Mouse (Mus musculus): Measurements from ENCODE around the gene Irf8. TPM values are rescaled to one million over a fixed set of nuclear protein-coding genes. Genes with fewer than 3 reads are reported as not detected.

The Irf8 gene
- polyA plus RNA-seq (2015; fragmentation: Nextera tagmentation; extraction: Ambion mirVana): 3.9 TPM in 2 replicates

DNA sequence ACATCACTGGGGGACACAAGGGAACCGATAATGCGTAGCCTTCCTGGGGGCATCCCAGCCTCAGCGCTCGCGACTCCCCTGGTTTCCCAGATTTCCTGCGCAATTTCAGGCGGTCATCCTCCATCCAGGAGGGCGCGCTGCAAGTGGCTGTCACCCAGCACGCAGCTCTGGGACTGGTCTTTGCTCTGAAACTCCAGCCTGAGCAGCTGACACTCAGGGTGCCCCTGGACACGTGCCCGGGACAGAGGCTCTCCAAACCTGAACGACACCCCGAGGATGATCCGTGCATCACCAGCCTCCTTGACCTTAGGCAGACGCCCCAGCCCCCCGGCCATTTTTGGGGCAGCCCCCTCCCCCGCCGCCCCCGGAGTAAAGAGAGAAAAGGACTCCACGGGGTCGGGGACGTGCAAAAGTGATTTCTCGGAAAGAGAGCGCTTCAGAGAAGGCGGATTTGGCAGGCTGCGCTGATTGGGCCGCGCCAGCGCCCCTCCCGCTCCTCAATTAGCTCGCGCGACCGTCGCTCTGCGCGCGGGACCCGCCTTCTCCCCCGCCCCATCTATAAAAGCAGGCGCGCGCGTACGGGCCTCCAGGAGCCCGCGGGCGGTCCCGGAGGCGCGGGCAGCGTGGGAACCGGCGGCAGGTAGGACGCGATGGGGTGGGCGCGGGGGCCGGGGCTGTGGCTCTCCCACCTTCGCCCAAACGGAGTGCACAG lies at the start of gene Irf8:
Irf8 (plus strand) TSS at position 589 of the 712 bp plus-strand sequence.
- no peaks in the 10 kb centered on the region for H3K36me3 ChIP-seq (ENCODE audit: control insufficient read depth, insufficient read depth, low read length)
- no peak within 1 kb of the TSS for H3K27ac ChIP-seq (ENCODE audit: low read length)
- H3K9ac ChIP-seq (ENCODE audit: low read depth, low read length): peak within 1 kb of the TSS; percentile 60
- peaks cover 22% of the 10 kb centered on the region for H3K27me3 ChIP-seq (ENCODE audit: control insufficient read depth, insufficient read depth, low read depth, low read length)
- peak within 1 kb of the TSS; percentile 48 for H3K4me3 ChIP-seq (ENCODE audit: low read depth, low read length)
- 1% methylated on average over 56 of the region's 62 CpGs for WGBS
- H3K9me3 ChIP-seq (replicated peaks; ENCODE audit: control insufficient read depth, low read length, poor library complexity, severe bottlenecking): no peaks in the 10 kb centered on the region
- peak; percentile 91 for ATAC-seq
- peak within 1 kb of the TSS; percentile 98 for H3K4me2 ChIP-seq (ENCODE audit: low read length)
- peaks cover 9% of the 10 kb centered on the region for H3K4me1 ChIP-seq (ENCODE audit: control insufficient read depth, insufficient read depth, low read length)

DNA sequence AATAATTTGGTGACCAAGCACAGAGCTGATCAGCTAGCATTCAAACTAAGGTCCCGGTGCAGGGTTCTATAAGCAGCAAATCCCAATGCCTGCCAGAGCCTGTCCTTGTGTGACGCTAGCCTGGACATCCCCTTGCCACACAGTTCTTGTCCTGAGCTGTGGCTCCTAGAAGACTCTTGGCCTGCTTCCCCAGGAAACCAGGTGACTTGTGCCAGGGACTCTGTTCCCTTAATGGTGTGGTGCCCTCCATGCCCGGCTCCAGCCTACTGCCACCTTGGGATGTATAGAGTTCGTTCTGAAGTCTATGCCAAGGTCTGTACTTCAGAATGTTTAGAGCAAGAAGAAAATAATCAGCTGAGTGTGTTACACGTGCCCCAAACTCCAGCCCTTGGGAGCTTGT lies 49.6 kb upstream of the Irf8 start:
- no peak for ATAC-seq
- no peak overlapping the region for H3K4me2 ChIP-seq (ENCODE audit: low read length)
- H3K27me3 ChIP-seq (ENCODE audit: control insufficient read depth, insufficient read depth, low read depth, low read length): no peaks in the 10 kb centered on the region
- H3K27ac ChIP-seq (ENCODE audit: low read length): no peak overlapping the region
- H3K4me3 ChIP-seq (ENCODE audit: low read depth, low read length): no peak overlapping the region
- H3K9ac ChIP-seq (ENCODE audit: low read depth, low read length): no peak overlapping the region
- H3K4me1 ChIP-seq (ENCODE audit: control insufficient read depth, insufficient read depth, low read length): no peaks in the 10 kb centered on the region
- WGBS: 83% methylated on average over 5 of the region's 5 CpGs
- no peaks in the 10 kb centered on the region for H3K9me3 ChIP-seq (replicated peaks; ENCODE audit: control insufficient read depth, low read length, poor library complexity, severe bottlenecking)
- H3K36me3 ChIP-seq (ENCODE audit: control insufficient read depth, insufficient read depth, low read length): no peaks in the 10 kb centered on the region

GRCm38 (mm10) chr8:120687786-120688185 lies 48.4 kb upstream of the Irf8 start:
- Histone ChIP-seq H3K4me2 (ENCODE audit: low read length) (no peak overlapping the region), H3K27ac (ENCODE audit: low read length) (no peak overlapping the region), H3K4me3 (ENCODE audit: low read depth, low read length) (no peak overlapping the region), H3K4me1 (ENCODE audit: control insufficient read depth, insufficient read depth, low read length) (no peaks in the 10 kb centered on the region), H3K9me3 (replicated peaks; ENCODE audit: control insufficient read depth, low read length, poor library complexity, severe bottlenecking) (no peaks in the 10 kb centered on the region), H3K27me3 (ENCODE audit: control insufficient read depth, insufficient read depth, low read depth, low read length) (no peaks in the 10 kb centered on the region), H3K9ac (ENCODE audit: low read depth, low read length) (no peak overlapping the region), H3K36me3 (ENCODE audit: control insufficient read depth, insufficient read depth, low read length) (no peaks in the 10 kb centered on the region)
- WGBS: 79% methylated on average over 8 of the region's 8 CpGs
- ATAC-seq: no peak

- H3K9ac ChIP-seq (ENCODE audit: low read depth, low read length): no peak overlapping the region
- ATAC-seq: no peak
- no peaks in the 10 kb centered on the region for H3K9me3 ChIP-seq (replicated peaks; ENCODE audit: control insufficient read depth, low read length, poor library complexity, severe bottlenecking)
- H3K4me3 ChIP-seq (ENCODE audit: low read depth, low read length): no peak overlapping the region
- no peak overlapping the region for H3K4me2 ChIP-seq (ENCODE audit: low read length)
- 86% methylated on average over 7 of the region's 7 CpGs for WGBS
- H3K27ac ChIP-seq (ENCODE audit: low read length): no peak overlapping the region
- H3K4me1 ChIP-seq (ENCODE audit: control insufficient read depth, insufficient read depth, low read length): no peaks in the 10 kb centered on the region
- H3K27me3 ChIP-seq (ENCODE audit: control insufficient read depth, insufficient read depth, low read depth, low read length): no peaks in the 10 kb centered on the region
- H3K36me3 ChIP-seq (ENCODE audit: control insufficient read depth, insufficient read depth, low read length): no peaks in the 10 kb centered on the region
Observed at GRCm38 (mm10) chr8:120688511-120688910, 47.6 kb upstream of the Irf8 start.

GRCm38 (mm10) chr8:120692934-120693333 lies 43.2 kb upstream of the Irf8 start:
- H3K36me3 ChIP-seq (ENCODE audit: control insufficient read depth, insufficient read depth, low read length): no peaks in the 10 kb centered on the region
- WGBS: 81% methylated on average over 4 of the region's 4 CpGs
- H3K4me3 ChIP-seq (ENCODE audit: low read depth, low read length): no peak overlapping the region
- no peak overlapping the region for H3K9ac ChIP-seq (ENCODE audit: low read depth, low read length)
- no peaks in the 10 kb centered on the region for H3K9me3 ChIP-seq (replicated peaks; ENCODE audit: control insufficient read depth, low read length, poor library complexity, severe bottlenecking)
- H3K27ac ChIP-seq (ENCODE audit: low read length): no peak overlapping the region
- no peaks in the 10 kb centered on the region for H3K4me1 ChIP-seq (ENCODE audit: control insufficient read depth, insufficient read depth, low read length)
- H3K4me2 ChIP-seq (ENCODE audit: low read length): no peak overlapping the region
- no peaks in the 10 kb centered on the region for H3K27me3 ChIP-seq (ENCODE audit: control insufficient read depth, insufficient read depth, low read depth, low read length)
- ATAC-seq: no peak

DNA sequence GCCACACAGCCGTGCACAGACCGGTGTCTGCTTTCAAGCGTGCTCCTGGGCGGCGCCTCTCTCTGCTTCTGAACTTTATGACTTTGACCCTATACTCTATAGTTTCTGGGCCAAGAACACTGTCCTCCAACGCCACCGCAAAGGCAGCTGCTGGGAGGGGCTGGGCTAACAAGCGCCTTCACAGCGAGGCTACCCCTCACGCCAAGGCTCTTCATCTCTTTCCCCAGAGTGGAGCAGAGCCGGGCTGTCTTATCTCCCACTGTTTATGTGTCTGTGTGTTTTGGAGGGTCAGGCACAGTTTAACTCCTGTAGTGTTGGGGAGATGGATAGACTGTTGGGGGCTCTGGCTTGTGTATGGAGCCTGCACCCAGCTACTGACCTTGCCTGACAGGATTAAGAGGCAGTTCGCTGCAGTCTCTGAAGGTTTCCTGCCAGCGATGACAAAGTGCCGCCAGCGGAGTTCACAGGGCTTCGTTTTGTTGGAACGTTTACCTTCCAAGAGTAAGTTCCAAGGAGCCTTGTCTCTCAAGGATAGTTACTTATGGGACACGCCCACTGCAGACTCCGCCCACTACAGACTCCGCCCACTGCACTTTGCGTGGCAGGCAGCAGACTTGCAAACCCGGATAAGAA lies 42.2 kb upstream of the Irf8 start:
- Histone ChIP-seq H3K4me2 (ENCODE audit: low read length) (no peak overlapping the region), H3K36me3 (ENCODE audit: control insufficient read depth, insufficient read depth, low read length) (no peaks in the 10 kb centered on the region)
- 55% methylated on average over 22 of the region's 22 CpGs for WGBS

DNA sequence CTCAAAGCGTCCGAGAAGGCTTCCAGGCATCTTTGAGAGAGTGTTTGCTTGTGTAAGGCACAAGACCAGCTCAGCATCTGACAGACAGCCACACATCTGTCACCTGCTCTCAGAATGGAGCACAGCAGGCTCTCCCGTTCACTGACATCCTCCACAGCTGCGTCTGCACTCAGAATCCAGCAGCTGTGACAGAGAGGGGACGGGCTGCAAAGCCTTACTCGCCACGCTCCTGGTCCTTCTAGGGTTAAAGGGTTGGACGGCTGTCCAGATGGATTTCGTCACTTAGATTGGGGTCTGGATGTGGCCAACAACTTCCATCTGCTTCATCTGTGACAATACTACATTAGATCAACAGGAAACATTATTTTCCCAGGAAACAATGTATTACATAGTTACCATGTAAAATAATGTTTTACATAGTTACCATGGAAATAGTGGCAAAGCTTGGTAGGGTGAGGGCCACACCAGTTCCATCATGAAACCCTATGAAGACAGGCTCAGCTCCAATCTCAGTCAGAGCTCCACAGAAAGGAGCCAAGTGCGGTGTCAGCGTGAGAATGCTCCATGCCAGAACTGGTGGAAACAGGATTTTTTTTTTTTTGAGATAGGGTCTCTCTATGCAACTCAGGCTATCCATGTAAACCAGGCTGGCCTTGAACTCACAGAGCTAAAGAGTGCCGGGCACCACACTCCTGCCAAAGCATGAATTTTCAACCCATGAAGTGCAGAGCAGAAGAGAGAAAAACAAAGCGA lies 39.6 kb upstream of the Irf8 start:
- 52% methylated on average over 13 of the region's 13 CpGs for WGBS
- Histone ChIP-seq H3K36me3 (ENCODE audit: control insufficient read depth, insufficient read depth, low read length) (no peaks in the 10 kb centered on the region), H3K4me1 (ENCODE audit: control insufficient read depth, insufficient read depth, low read length) (no peaks in the 10 kb centered on the region), H3K9ac (ENCODE audit: low read depth, low read length) (no peak overlapping the region), H3K4me2 (ENCODE audit: low read length) (no peak overlapping the region), H3K4me3 (ENCODE audit: low read depth, low read length) (no peak overlapping the region), H3K27ac (ENCODE audit: low read length) (no peak overlapping the region), H3K9me3 (replicated peaks; ENCODE audit: control insufficient read depth, low read length, poor library complexity, severe bottlenecking) (no peaks in the 10 kb centered on the region), H3K27me3 (ENCODE audit: control insufficient read depth, insufficient read depth, low read depth, low read length) (no peaks in the 10 kb centered on the region; the same call in 1 of the 2 replicates)
- no peak for ATAC-seq

More for the DNA sequence above, 42.2 kb upstream of the Irf8 start:
- Histone ChIP-seq H3K4me3 (ENCODE audit: low read depth, low read length) (no peak overlapping the region), H3K27me3 (ENCODE audit: control insufficient read depth, insufficient read depth, low read depth, low read length) (no peaks in the 10 kb centered on the region), H3K9ac (ENCODE audit: low read depth, low read length) (no peak overlapping the region), H3K9me3 (replicated peaks; ENCODE audit: control insufficient read depth, low read length, poor library complexity, severe bottlenecking) (no peaks in the 10 kb centered on the region), H3K4me1 (ENCODE audit: control insufficient read depth, insufficient read depth, low read length) (no peaks in the 10 kb centered on the region), H3K27ac (ENCODE audit: low read length) (no peak overlapping the region)
- ATAC-seq: no peak

- 76% methylated on average over 17 of the region's 17 CpGs for WGBS
- H3K36me3 ChIP-seq (ENCODE audit: control insufficient read depth, insufficient read depth, low read length): no peaks in the 10 kb centered on the region
- H3K9me3 ChIP-seq (replicated peaks; ENCODE audit: control insufficient read depth, low read length, poor library complexity, severe bottlenecking): no peaks in the 10 kb centered on the region
- no peaks in the 10 kb centered on the region for H3K4me1 ChIP-seq (ENCODE audit: control insufficient read depth, insufficient read depth, low read length)
- no peak overlapping the region for H3K4me2 ChIP-seq (ENCODE audit: low read length)
- ATAC-seq: no peak
- H3K27me3 ChIP-seq (ENCODE audit: control insufficient read depth, insufficient read depth, low read depth, low read length): no peaks in the 10 kb centered on the region; the same call in 1 of the 2 replicates
- no peak overlapping the region for H3K4me3 ChIP-seq (ENCODE audit: low read depth, low read length)
- no peak overlapping the region for H3K27ac ChIP-seq (ENCODE audit: low read length)
- no peak overlapping the region for H3K9ac ChIP-seq (ENCODE audit: low read depth, low read length)
Observed at GRCm38 (mm10) chr8:120697154-120697978, 38.8 kb upstream of the Irf8 start.
